Mouse (Mus musculus) heart, embryonic 13.5 days (tissue): ENCODE measurements around the gene Cwc25. TPM values are rescaled to one million over a fixed set of nuclear protein-coding genes. Genes with fewer than 3 reads are reported as not detected.
"Not testable (repeated sequence)": the region's sequence is repeated elsewhere in the genome, so short reads cannot be mapped to it uniquely, and the experiment has no call there.

ENCODE experiments used
- ATAC-seq: fragments of 200-750 bp; cut with Nextera tagmentation; 2 replicates; pipeline ENCODE4 v1.8.0; 2017; ENCODE audit warnings: moderate TSS enrichment; ENCODE audit not compliant: insufficient number of reproducible peaks, low FRiP score, low TSS enrichment; ENCODE audit errors: extremely low read depth
- H3K27ac ChIP-seq: fragments of 300-500 bp; sonication (generic); replicated peaks from 2 replicates; pipeline ENCODE4 v1.5.1; 2015; ENCODE audit warnings: moderate library complexity, mild to moderate bottlenecking, inconsistent platforms
- H3K27me3 ChIP-seq: fragments of 300-500 bp; sonication (generic); replicated peaks from 2 replicates; pipeline ENCODE4 v1.6.1; 2015; ENCODE audit warnings: mild to moderate bottlenecking, inconsistent platforms
- H3K36me3 ChIP-seq: fragments of 300-500 bp; sonication (generic); 2 replicates; pipeline ENCODE4 v1.6.1; 2015; ENCODE audit warnings: mild to moderate bottlenecking, inconsistent platforms
- H3K4me1 ChIP-seq: fragments of 300-500 bp; sonication (generic); 2 replicates; pipeline ENCODE4 v1.6.1; 2015; ENCODE audit warnings: inconsistent platforms
- H3K4me2 ChIP-seq: fragments of 300-500 bp; sonication (generic); 2 replicates; pipeline ENCODE4 v1.6.1; 2015; ENCODE audit warnings: inconsistent platforms, mild to moderate bottlenecking, moderate library complexity
- H3K4me3 ChIP-seq: fragments of 300-500 bp; sonication (generic); 2 replicates; pipeline ENCODE4 v1.5.1; 2015; ENCODE audit warnings: moderate library complexity, mild to moderate bottlenecking, inconsistent platforms
- H3K9ac ChIP-seq: fragments of 300-500 bp; sonication (generic); 2 replicates; pipeline ENCODE4 v1.6.1; 2015; ENCODE audit warnings: inconsistent platforms, mild to moderate bottlenecking, moderate library complexity
- H3K9me3 ChIP-seq: fragments of 300-500 bp; sonication (generic); 2 replicates; pipeline ENCODE4 v1.6.1; 2016; ENCODE audit warnings: inconsistent platforms
- WGBS: fragments of 180-500 bp; shearing (Covaris S2); methylation state at CpG from one replicate; pipeline ENCODE4 v1.1.7; 2015; ENCODE audit warnings: mixed read lengths; 5-methylcytosine and 5-hydroxymethylcytosine counted together
- polyA plus RNA-seq: library from polyadenylated mRNA; unstranded; fragments of >200 nt; fragmentation: Nextera tagmentation; extraction: Ambion mirVana; gene quantifications from 2 replicates; pipeline ENCODE4 v1.2.1, GENCODE M21; 2015

Cwc25 gene
- polyA plus RNA-seq, 1 experiment from 2014 or later, result 10.2 TPM

GRCm38 (mm10) chr11:97799994-97800690 lies 33.8 kb upstream of the Cwc25 start:
- no peaks in the 10 kb centered on the region for H3K36me3 ChIP-seq
- peak overlapping the region; percentile 97 for H3K9ac ChIP-seq
- H3K4me2 ChIP-seq, result peak overlapping the region; percentile 82
- H3K27ac ChIP-seq, result peak overlapping the region; percentile 98
- peaks cover 57% of the 10 kb centered on the region for H3K4me1 ChIP-seq
- no peaks in the 10 kb centered on the region for H3K27me3 ChIP-seq
- WGBS, result under 1% methylated on average over 30 of the region's 43 CpGs
- no peaks in the 10 kb centered on the region for H3K9me3 ChIP-seq
- ATAC-seq, result peak; percentile 40; the same call in 1 of the 2 replicates
- H3K4me3 ChIP-seq, result peak overlapping the region; percentile 97

- peak overlapping the region; percentile 97 for H3K9ac ChIP-seq
- H3K9me3 ChIP-seq, result no peaks in the 10 kb centered on the region
- H3K4me1 ChIP-seq, result peaks cover 50% of the 10 kb centered on the region
- 0% methylated on average over 69 of the region's 71 CpGs for WGBS
- ATAC-seq, result peak; percentile 72
- peak overlapping the region; percentile 98 for H3K27ac ChIP-seq
- peak overlapping the region; percentile 97 for H3K4me3 ChIP-seq
- H3K27me3 ChIP-seq, result no peaks in the 10 kb centered on the region
- H3K36me3 ChIP-seq, result no peaks in the 10 kb centered on the region
- H3K4me2 ChIP-seq, result peak overlapping the region; percentile 82
These were observed 33.0 kb upstream of the Cwc25 start for GRCm38 (mm10) chr11:97799146-97799993.

- Histone ChIP-seq H3K4me1 (peaks cover 44% of the 10 kb centered on the region), H3K9me3 (no peaks in the 10 kb centered on the region), H3K27ac (peak within 1 kb of the TSS; percentile 98), H3K36me3 (no peaks in the 10 kb centered on the region), H3K27me3 (no peaks in the 10 kb centered on the region), H3K4me3 (peak within 1 kb of the TSS; percentile 97), H3K9ac (peak within 1 kb of the TSS; percentile 97), H3K4me2 (peak within 1 kb of the TSS; percentile 82)
- WGBS, result under 1% methylated on average over 11 of the region's 11 CpGs
- no peak for ATAC-seq
These were observed 32.4 kb upstream of the Cwc25 start, which contains the start of gene Lasp1 for GRCm38 (mm10) chr11:97798782-97799145. TSS of gene Lasp1 (plus strand) at chr11:97799000.

- peaks cover 37% of the 10 kb centered on the region for H3K4me1 ChIP-seq
- H3K4me2 ChIP-seq, result peak overlapping the region; percentile 82
- 43% methylated on average over 8 of the region's 8 CpGs for WGBS
- peak overlapping the region; percentile 97 for H3K4me3 ChIP-seq
- H3K9me3 ChIP-seq, result no peaks in the 10 kb centered on the region
- H3K27me3 ChIP-seq, result no peaks in the 10 kb centered on the region
- no peaks in the 10 kb centered on the region for H3K36me3 ChIP-seq
- no peak for ATAC-seq
- H3K9ac ChIP-seq, result peak overlapping the region; percentile 40; the same call in 1 of the 2 replicates
- H3K27ac ChIP-seq, result no peak overlapping the region
These were observed 31.7 kb upstream of the Cwc25 start for GRCm38 (mm10) chr11:97798083-97798435.

GRCm38 (mm10) chr11:97797369-97798082 lies 31.2 kb upstream of the Cwc25 start:
- no peak overlapping the region for H3K4me3 ChIP-seq
- ATAC-seq, result no peak
- no peak overlapping the region; the same call in 1 of the 2 replicates for H3K9ac ChIP-seq
- H3K4me2 ChIP-seq, result peak overlapping the region; percentile 82
- WGBS, result 54% methylated on average over 15 of the region's 15 CpGs
- H3K9me3 ChIP-seq, result no peaks in the 10 kb centered on the region
- H3K27me3 ChIP-seq, result no peaks in the 10 kb centered on the region
- H3K4me1 ChIP-seq, result peaks cover 31% of the 10 kb centered on the region
- no peaks in the 10 kb centered on the region for H3K36me3 ChIP-seq
- H3K27ac ChIP-seq, result no peak overlapping the region

DNA sequence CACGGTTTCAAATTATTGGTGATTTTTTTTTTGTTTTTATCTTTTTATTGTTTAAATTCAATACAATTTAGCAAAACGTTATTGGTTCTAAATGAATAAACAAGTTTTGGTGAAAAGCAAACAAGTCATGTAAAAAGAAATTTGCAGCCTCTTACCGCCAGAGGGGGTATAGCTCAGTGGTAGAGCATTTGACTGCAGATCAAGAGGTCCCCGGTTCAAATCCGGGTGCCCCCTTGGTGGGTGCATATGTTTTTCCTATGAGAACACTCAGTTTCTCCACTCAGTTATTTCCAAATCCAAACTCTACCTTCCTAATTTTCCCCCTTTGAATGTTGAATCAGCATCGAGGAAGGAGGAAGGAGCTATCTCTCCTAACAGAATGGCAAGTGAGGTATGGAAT lies 30.6 kb upstream of the Cwc25 start:
- Histone ChIP-seq H3K27ac (no peak overlapping the region), H3K4me2 (no peak overlapping the region), H3K4me1 (peaks cover 25% of the 10 kb centered on the region), H3K9me3 (no peaks in the 10 kb centered on the region), H3K4me3 (no peak overlapping the region), H3K27me3 (no peaks in the 10 kb centered on the region), H3K9ac (no peak overlapping the region), H3K36me3 (no peaks in the 10 kb centered on the region)
- 4% methylated on average over 6 of the region's 6 CpGs for WGBS
- no peak for ATAC-seq

DNA sequence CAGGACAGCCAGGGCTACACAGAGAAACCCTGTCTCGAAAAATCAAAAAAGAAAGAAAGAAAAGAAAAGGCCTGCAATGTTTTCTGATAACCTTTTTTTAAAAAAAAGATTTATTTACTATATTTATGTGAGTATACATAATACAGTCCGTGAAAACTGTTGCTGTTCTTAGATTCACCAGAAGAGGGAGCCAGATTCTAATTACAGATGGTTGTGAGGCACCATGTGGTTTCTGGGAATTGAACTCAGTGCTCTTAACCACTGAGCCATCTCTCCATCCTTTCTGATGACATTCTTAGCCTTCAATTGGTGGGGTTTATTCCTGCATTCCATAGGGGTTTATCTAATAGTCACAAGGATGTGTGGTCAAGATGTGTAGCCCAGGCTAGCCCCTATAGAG lies 26.8 kb upstream of the Cwc25 start:
- WGBS, result 7% methylated on average over 2 of the region's 2 CpGs
- H3K4me1 ChIP-seq, result peaks cover 6% of the 10 kb centered on the region
- no peaks in the 10 kb centered on the region for H3K27me3 ChIP-seq
- H3K27ac ChIP-seq, result no peak overlapping the region
- no peak overlapping the region for H3K9ac ChIP-seq
- no peak overlapping the region for H3K4me3 ChIP-seq
- H3K9me3 ChIP-seq, result no peaks in the 10 kb centered on the region
- no peak for ATAC-seq
- no peak overlapping the region for H3K4me2 ChIP-seq
- H3K36me3 ChIP-seq, result no peaks in the 10 kb centered on the region

GRCm38 (mm10) chr11:97790778-97791438 lies 24.6 kb upstream of the Cwc25 start:
- H3K27ac ChIP-seq, H3K4me1 ChIP-seq, H3K27me3 ChIP-seq, H3K9me3 ChIP-seq, H3K36me3 ChIP-seq, ATAC-seq, H3K4me3 ChIP-seq, H3K9ac ChIP-seq, H3K4me2 ChIP-seq: not testable (repeated sequence)
- 75% methylated on average over 2 of the region's 2 CpGs for WGBS

GRCm38 (mm10) chr11:97789727-97790126 lies 23.4 kb upstream of the Cwc25 start:
- no peaks in the 10 kb centered on the region for H3K4me1 ChIP-seq
- H3K9me3 ChIP-seq, result no peaks in the 10 kb centered on the region
- WGBS, result 76% methylated on average over 5 of the region's 5 CpGs
- ATAC-seq, result no peak
- no peak overlapping the region for H3K4me3 ChIP-seq
- no peak overlapping the region for H3K27ac ChIP-seq
- no peak overlapping the region for H3K4me2 ChIP-seq
- H3K9ac ChIP-seq, result no peak overlapping the region
- H3K36me3 ChIP-seq, result no peaks in the 10 kb centered on the region
- H3K27me3 ChIP-seq, result no peaks in the 10 kb centered on the region

DNA sequence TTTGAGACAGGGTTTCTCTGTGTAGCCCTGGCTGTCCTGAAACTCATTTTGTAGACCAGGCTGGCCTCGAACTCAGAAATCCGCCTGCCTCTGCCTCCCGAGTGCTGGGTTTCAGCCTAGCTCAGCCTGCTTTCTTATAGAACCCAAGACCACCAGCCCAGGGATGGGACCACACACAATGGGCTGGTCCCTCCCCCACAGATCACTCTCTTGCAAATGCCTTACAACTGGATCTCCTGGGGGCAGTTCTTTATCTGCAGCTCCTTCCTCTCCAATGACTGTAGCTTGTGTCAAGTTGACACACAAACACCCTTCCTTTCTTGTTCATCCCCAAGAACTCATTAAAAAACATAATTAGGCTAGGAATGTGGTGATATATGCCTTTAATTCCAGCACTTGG lies 21.6 kb upstream of the Cwc25 start:
- H3K4me2 ChIP-seq, result no peak overlapping the region
- no peak overlapping the region for H3K9ac ChIP-seq
- no peaks in the 10 kb centered on the region for H3K36me3 ChIP-seq
- H3K27me3 ChIP-seq, result no peaks in the 10 kb centered on the region
- H3K4me3 ChIP-seq, result no peak overlapping the region
- no peak overlapping the region for H3K27ac ChIP-seq
- no peaks in the 10 kb centered on the region for H3K9me3 ChIP-seq
- no peak for ATAC-seq
- WGBS, result 95% methylated on average over 3 of the region's 3 CpGs
- peaks cover 3% of the 10 kb centered on the region; the same call in 1 of the 2 replicates for H3K4me1 ChIP-seq

GRCm38 (mm10) chr11:97782564-97782895 lies 16.2 kb upstream of the Cwc25 start:
- 0% methylated on average over 10 of the region's 10 CpGs for WGBS
- Histone ChIP-seq H3K27ac (peak overlapping the region; percentile 71), H3K27me3 (no peaks in the 10 kb centered on the region), H3K4me2 (peak overlapping the region; percentile 72), H3K4me1 (peaks cover 30% of the 10 kb centered on the region), H3K9me3 (no peaks in the 10 kb centered on the region), H3K9ac (peak overlapping the region; percentile 87), H3K36me3 (peaks cover 37% of the 10 kb centered on the region), H3K4me3 (peak overlapping the region; percentile 89)
- no peak for ATAC-seq
